Mouse (Mus musculus): ENCODE data around the gene Dand5.

GRCm38 (mm10) chr8:84780949-84781680 is 41.5 kb downstream of the Dand5 start:
- TF ChIP-seq POLR2A (IDR thresholded peaks at IDR 0.05; ENCODE audit: low read depth, low read length) (no peak), CTCF (IDR thresholded peaks at IDR 0.05; ENCODE audit: extremely low read depth, insufficient read depth, insufficient read length, insufficient replicate concordance) (no peak)

Data from spleen, adult 2 months (tissue).